Mouse (Mus musculus) heart, embryonic 12.5 days (tissue): ENCODE data around the gene Fam193b. TPM values are rescaled to one million over a fixed set of nuclear protein-coding genes. Genes with fewer than 3 reads are reported as not detected.

Experiments
- ATAC-seq: fragments of 200-750 bp; cut with Nextera tagmentation; 2 replicates; pipeline ENCODE4 v1.8.0; 2017; ENCODE audit warnings: moderate TSS enrichment, moderate library complexity; ENCODE audit not compliant: insufficient number of reproducible peaks, low FRiP score
- H3K27ac ChIP-seq: fragments of 300-500 bp; sonication (generic); 2 replicates; pipeline ENCODE4 v1.5.1; 2016; ENCODE audit warnings: mild to moderate bottlenecking, moderate library complexity; ENCODE audit not compliant: poor library complexity, severe bottlenecking
- H3K27me3 ChIP-seq: fragments of 300-500 bp; sonication (generic); replicated peaks from 2 replicates; pipeline ENCODE4 v1.6.1; 2016; ENCODE audit warnings: mild to moderate bottlenecking, moderate library complexity
- H3K36me3 ChIP-seq: fragments of 300-500 bp; sonication (generic); 2 replicates; pipeline ENCODE4 v1.6.1; 2016; ENCODE audit warnings: mild to moderate bottlenecking, moderate library complexity
- H3K4me1 ChIP-seq: fragments of 300-500 bp; sonication (generic); replicated peaks from 2 replicates; pipeline ENCODE4 v1.6.1; 2016; ENCODE audit warnings: mild to moderate bottlenecking
- H3K4me2 ChIP-seq: fragments of 300-500 bp; sonication (generic); 2 replicates; pipeline ENCODE4 v1.6.1; 2016; ENCODE audit warnings: mild to moderate bottlenecking, moderate library complexity
- H3K4me3 ChIP-seq: fragments of 300-500 bp; sonication (generic); 2 replicates; pipeline ENCODE4 v1.5.1; 2016; ENCODE audit warnings: mild to moderate bottlenecking
- H3K9ac ChIP-seq: fragments of 300-500 bp; sonication (generic); 2 replicates; pipeline ENCODE4 v1.6.1; 2016; ENCODE audit warnings: mild to moderate bottlenecking, moderate library complexity
- H3K9me3 ChIP-seq: fragments of 300-500 bp; sonication (generic); replicated peaks from 2 replicates; pipeline ENCODE4 v1.6.1; 2016; ENCODE audit warnings: mild to moderate bottlenecking, moderate library complexity
- WGBS: fragments of 180-500 bp; shearing (Covaris S2); methylation state at CpG from one replicate; pipeline ENCODE4 v1.1.7; 2016; 5-methylcytosine and 5-hydroxymethylcytosine counted together
- polyA plus RNA-seq: library from polyadenylated mRNA; unstranded; fragments of >200 nt; fragmentation: Nextera tagmentation; extraction: Ambion mirVana; gene quantifications from 2 replicates; pipeline ENCODE4 v1.2.1, GENCODE M21; 2016

The Fam193b gene
- polyA plus RNA-seq, 1 experiment from 2014 or later = 24.4 TPM

GRCm38 (mm10) chr13:55527212-55527611, 43.7 kb downstream of the Fam193b start:
- Histone ChIP-seq H3K4me1 (peaks cover 10% of the 10 kb centered on the region; the same call in 1 of the 2 replicates), H3K9me3 (no peaks in the 10 kb centered on the region), H3K4me3 (no peak overlapping the region), H3K36me3 (peaks cover 33% of the 10 kb centered on the region), H3K4me2 (no peak overlapping the region), H3K27ac (no peak overlapping the region), H3K9ac (no peak overlapping the region), H3K27me3 (0 out of 2 replicates have a peak, but pooled peaks cover 3% of the 10 kb centered on the region)
- WGBS = 87% methylated on average over 16 of the region's 16 CpGs
- no peak for ATAC-seq

GRCm38 (mm10) chr13:55525733-55526553, 45.0 kb downstream of the Fam193b start:
- 0 out of 2 replicates have a peak, but pooled peaks cover 3% of the 10 kb centered on the region for H3K27me3 ChIP-seq
- ATAC-seq = no peak
- peaks cover 20% of the 10 kb centered on the region for H3K36me3 ChIP-seq
- H3K4me3 ChIP-seq = no peak overlapping the region
- H3K4me2 ChIP-seq = no peak overlapping the region
- H3K4me1 ChIP-seq = peaks cover 10% of the 10 kb centered on the region; the same call in 1 of the 2 replicates
- no peaks in the 10 kb centered on the region for H3K9me3 ChIP-seq
- H3K9ac ChIP-seq = no peak overlapping the region
- H3K27ac ChIP-seq = no peak overlapping the region
- 75% methylated on average over 16 of the region's 16 CpGs for WGBS

GRCm38 (mm10) chr13:55523951-55524600, 46.8 kb downstream of the Fam193b start:
- H3K27ac ChIP-seq = no peak overlapping the region

GRCm38 (mm10) chr13:55523278-55523677, 47.6 kb downstream of the Fam193b start:
- 63% methylated on average over 17 of the region's 17 CpGs for WGBS
- Histone ChIP-seq H3K9ac (no peak overlapping the region), H3K36me3 (no peaks in the 10 kb centered on the region), H3K9me3 (no peaks in the 10 kb centered on the region), H3K27me3 (0 out of 2 replicates have a peak, but pooled peaks cover 3% of the 10 kb centered on the region), H3K4me3 (no peak overlapping the region), H3K4me1 (peaks cover 10% of the 10 kb centered on the region; the same call in 1 of the 2 replicates), H3K27ac (peak overlapping the region; percentile 72), H3K4me2 (no peak overlapping the region)
- peak; percentile 62 for ATAC-seq

More at GRCm38 (mm10) chr13:55523951-55524600, 46.8 kb downstream of the Fam193b start:
- Histone ChIP-seq H3K4me3 (no peak overlapping the region), H3K4me1 (peaks cover 10% of the 10 kb centered on the region; the same call in 1 of the 2 replicates), H3K9ac (no peak overlapping the region), H3K4me2 (no peak overlapping the region), H3K9me3 (no peaks in the 10 kb centered on the region), H3K36me3 (peaks cover 2% of the 10 kb centered on the region; the same call in 1 of the 2 replicates), H3K27me3 (0 out of 2 replicates have a peak, but pooled peaks cover 3% of the 10 kb centered on the region)
- no peak for ATAC-seq
- WGBS = 78% methylated on average over 23 of the region's 23 CpGs

GRCm38 (mm10) chr13:55522730-55523129, 48.2 kb downstream of the Fam193b start:
- no peak overlapping the region for H3K9ac ChIP-seq
- H3K27me3 ChIP-seq = 0 out of 2 replicates have a peak, but pooled peaks cover 3% of the 10 kb centered on the region
- H3K4me2 ChIP-seq = no peak overlapping the region
- WGBS = 49% methylated on average over 8 of the region's 8 CpGs
- H3K4me3 ChIP-seq = no peak overlapping the region
- H3K9me3 ChIP-seq = no peaks in the 10 kb centered on the region
- peaks cover 10% of the 10 kb centered on the region; the same call in 1 of the 2 replicates for H3K4me1 ChIP-seq
- peak overlapping the region; percentile 72 for H3K27ac ChIP-seq
- H3K36me3 ChIP-seq = no peaks in the 10 kb centered on the region
- ATAC-seq = peak; percentile 59

- Histone ChIP-seq H3K4me2 (no peak overlapping the region), H3K27ac (no peak overlapping the region), H3K4me3 (no peak overlapping the region), H3K4me1 (peaks cover 10% of the 10 kb centered on the region; the same call in 1 of the 2 replicates), H3K27me3 (peaks cover 12% of the 10 kb centered on the region), H3K9me3 (no peaks in the 10 kb centered on the region), H3K9ac (no peak overlapping the region), H3K36me3 (no peaks in the 10 kb centered on the region)
- no peak for ATAC-seq
- 64% methylated on average over 4 of the region's 4 CpGs for WGBS
These were observed 51.3 kb downstream of the Fam193b start for GRCm38 (mm10) chr13:55519606-55520005.

- Histone ChIP-seq H3K27ac (no peak overlapping the region), H3K9ac (no peak overlapping the region), H3K4me1 (peaks cover 5% of the 10 kb centered on the region), H3K36me3 (no peaks in the 10 kb centered on the region), H3K9me3 (no peaks in the 10 kb centered on the region), H3K4me3 (no peak overlapping the region), H3K27me3 (peaks cover 14% of the 10 kb centered on the region), H3K4me2 (no peak overlapping the region)
- 9% methylated on average over 5 of the region's 5 CpGs for WGBS
- no peak for ATAC-seq
These were observed 54.0 kb downstream of the Fam193b start for GRCm38 (mm10) chr13:55516955-55517354.

- Histone ChIP-seq H3K4me3 (peak overlapping the region; percentile 91), H3K27me3 (peaks cover 14% of the 10 kb centered on the region), H3K9me3 (no peaks in the 10 kb centered on the region), H3K4me2 (peak overlapping the region; percentile 86), H3K27ac (no peak overlapping the region), H3K9ac (no peak overlapping the region), H3K4me1 (peaks cover 34% of the 10 kb centered on the region), H3K36me3 (peaks cover 16% of the 10 kb centered on the region)
- 35% methylated on average over 9 of the region's 9 CpGs for WGBS
- no peak for ATAC-seq
These were observed 57.1 kb downstream of the Fam193b start for GRCm38 (mm10) chr13:55513828-55514227.

GRCm38 (mm10) chr13:55513111-55513748, 57.7 kb downstream of the Fam193b start, which contains the start of gene Pdlim7:
Gene Pdlim7, minus strand, starts transcription at chr13:55513676.
- peaks cover 14% of the 10 kb centered on the region for H3K27me3 ChIP-seq
- H3K4me3 ChIP-seq = peak within 1 kb of the TSS; percentile 91
- no peaks in the 10 kb centered on the region for H3K9me3 ChIP-seq
- WGBS = under 1% methylated on average over 55 of the region's 55 CpGs
- peak; percentile 74 for ATAC-seq
- H3K36me3 ChIP-seq = peaks cover 22% of the 10 kb centered on the region
- H3K27ac ChIP-seq = peak within 1 kb of the TSS; percentile 98
- peaks cover 38% of the 10 kb centered on the region for H3K4me1 ChIP-seq
- peak within 1 kb of the TSS; percentile 86 for H3K4me2 ChIP-seq
- peak within 1 kb of the TSS; percentile 99 for H3K9ac ChIP-seq

- peak overlapping the region; percentile 86 for H3K4me2 ChIP-seq
- peak overlapping the region; percentile 99 for H3K9ac ChIP-seq
- under 1% methylated on average over 25 of the region's 25 CpGs for WGBS
- peaks cover 30% of the 10 kb centered on the region for H3K36me3 ChIP-seq
- no peaks in the 10 kb centered on the region for H3K9me3 ChIP-seq
- peaks cover 38% of the 10 kb centered on the region for H3K4me1 ChIP-seq
- peak overlapping the region; percentile 98 for H3K27ac ChIP-seq
- peaks cover 14% of the 10 kb centered on the region for H3K27me3 ChIP-seq
- peak; percentile 56 for ATAC-seq
- peak overlapping the region; percentile 91 for H3K4me3 ChIP-seq
These were observed 58.4 kb downstream of the Fam193b start for GRCm38 (mm10) chr13:55512379-55513031.
